Mouse (Mus musculus) kidney, embryonic 14.5 days (tissue): ENCODE measurements around the gene Anapc10. TPM values are rescaled to one million over a fixed set of nuclear protein-coding genes. Genes with fewer than 3 reads are reported as not detected.
"Not testable (repeated sequence)": the region's sequence is repeated elsewhere in the genome, so short reads cannot be mapped to it uniquely, and the experiment has no call there.

Source experiments
- ATAC-seq: fragments of 200-750 bp; cut with Nextera tagmentation; 2 replicates; pipeline ENCODE4 v1.8.0; 2017; ENCODE audit warnings: moderate number of reproducible peaks, mild to moderate bottlenecking, moderate TSS enrichment, moderate library complexity; ENCODE audit not compliant: low FRiP score, low TSS enrichment
- H3K27ac ChIP-seq: fragments of 300-500 bp; sonication (generic); 2 replicates; pipeline ENCODE4 v1.5.1; 2014; ENCODE audit warnings: low read depth, mild to moderate bottlenecking, low read length, moderate library complexity, mixed read lengths
- H3K27me3 ChIP-seq: fragments of 300-500 bp; sonication (generic); 2 replicates; pipeline ENCODE4 v1.6.1; 2014; ENCODE audit warnings: mild to moderate bottlenecking, low read length; ENCODE audit not compliant: control insufficient read depth, insufficient read depth
- H3K36me3 ChIP-seq: fragments of 300-500 bp; sonication (generic); 2 replicates; pipeline ENCODE4 v1.6.1; 2014; ENCODE audit warnings: low read length, mixed read lengths; ENCODE audit not compliant: control insufficient read depth, insufficient read depth
- H3K4me1 ChIP-seq: fragments of 300-500 bp; sonication (generic); 2 replicates; pipeline ENCODE4 v1.6.1; 2014; ENCODE audit warnings: low read length, mixed read lengths; ENCODE audit not compliant: control insufficient read depth, insufficient read depth
- H3K4me2 ChIP-seq: fragments of 300-500 bp; sonication (generic); replicated peaks from 2 replicates; pipeline ENCODE4 v1.6.1; 2014; ENCODE audit warnings: low read depth, mild to moderate bottlenecking, low read length
- H3K4me3 ChIP-seq: fragments of 300-500 bp; sonication (generic); 2 replicates; pipeline ENCODE4 v1.5.1; 2014; ENCODE audit warnings: mild to moderate bottlenecking, low read length
- H3K9ac ChIP-seq: fragments of 300-500 bp; sonication (generic); 2 replicates; pipeline ENCODE4 v1.6.1; 2014; ENCODE audit warnings: low read depth, mild to moderate bottlenecking, low read length, moderate library complexity
- H3K9me3 ChIP-seq: fragments of 300-500 bp; sonication (generic); 2 replicates; pipeline ENCODE4 v1.6.1; 2016; ENCODE audit warnings: low read length; ENCODE audit not compliant: control insufficient read depth
- WGBS: fragments of 180-500 bp; shearing (Covaris S2); extraction: QIAGEN DNeasy Blood & Tissue Kit; methylation state at CpG from one replicate; pipeline ENCODE4 v1.1.7; 2014; 5-methylcytosine and 5-hydroxymethylcytosine counted together
- polyA plus RNA-seq: library from polyadenylated mRNA; unstranded; fragments of >200 nt; fragmentation: Nextera tagmentation; extraction: Ambion mirVana; gene quantifications from 2 replicates; pipeline ENCODE4 v1.2.1, GENCODE M21; 2014

Anapc10 gene
- polyA plus RNA-seq: 38.4 and 54.9 TPM in 2 replicates

DNA sequence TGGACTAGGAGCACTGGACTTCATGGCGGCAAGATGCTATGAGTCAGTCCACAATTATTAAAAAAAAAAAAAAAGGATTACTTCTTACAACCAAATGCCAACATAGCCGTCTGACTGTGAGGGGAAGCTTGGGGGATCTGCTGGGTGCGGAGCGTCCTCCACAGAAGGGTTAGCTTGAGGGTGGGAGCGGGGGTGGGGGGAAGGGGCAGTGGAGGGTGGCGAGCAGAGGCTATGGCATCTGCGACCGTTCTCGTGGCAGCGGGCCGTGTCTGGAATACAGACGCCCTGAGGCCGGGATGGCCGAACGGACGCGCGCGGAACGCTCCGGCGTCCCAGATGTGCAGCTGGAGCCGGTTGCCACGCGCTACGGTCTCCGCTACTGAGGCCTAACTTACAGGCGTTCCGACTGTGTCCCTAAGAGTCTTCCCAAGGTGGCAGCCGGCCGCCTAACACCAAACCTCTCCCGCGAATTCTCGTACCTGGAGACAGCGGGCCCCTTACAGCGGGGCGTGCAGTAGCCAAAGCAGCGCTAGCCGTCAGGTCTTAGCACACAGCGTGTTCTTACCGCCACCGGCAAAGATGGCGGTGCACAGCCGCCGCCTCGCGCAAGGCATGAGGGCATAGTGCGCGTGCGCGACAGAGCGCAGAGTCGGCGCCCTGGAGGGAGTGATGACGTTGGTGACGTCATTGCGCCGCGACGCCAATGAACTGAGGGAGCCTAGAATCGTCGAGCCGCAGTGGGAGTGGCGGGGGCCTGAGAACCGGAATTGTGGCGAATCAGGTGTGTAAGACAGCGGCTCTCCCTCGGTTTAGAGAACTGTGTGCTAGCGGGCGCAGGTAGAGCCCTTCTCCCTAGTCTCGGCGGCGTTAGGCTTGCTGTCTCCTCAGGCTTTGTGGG lies at the start of gene Anapc10, which contains the start of gene Abce1:
Anapc10 (plus strand) TSS at position 757 of the 898 bp plus-strand sequence.
Abce1 (minus strand) TSS at position 677 of the 898 bp plus-strand sequence.
- peak; percentile 98 for ATAC-seq
- no peaks in the 10 kb centered on the region for H3K27me3 ChIP-seq
- 0 out of 2 replicates have a peak, but pooled peaks cover 5% of the 10 kb centered on the region for H3K4me1 ChIP-seq
- no peaks in the 10 kb centered on the region for H3K9me3 ChIP-seq
- peak within 1 kb of the TSS; percentile 99 for H3K4me3 ChIP-seq
- peak within 1 kb of the TSS; percentile 61 for H3K4me2 ChIP-seq
- H3K36me3 ChIP-seq: peaks cover 24% of the 10 kb centered on the region
- H3K9ac ChIP-seq: peak within 1 kb of the TSS; percentile 83
- under 1% methylated on average over 73 of the region's 73 CpGs for WGBS
- peak within 1 kb of the TSS; percentile 88 for H3K27ac ChIP-seq

DNA sequence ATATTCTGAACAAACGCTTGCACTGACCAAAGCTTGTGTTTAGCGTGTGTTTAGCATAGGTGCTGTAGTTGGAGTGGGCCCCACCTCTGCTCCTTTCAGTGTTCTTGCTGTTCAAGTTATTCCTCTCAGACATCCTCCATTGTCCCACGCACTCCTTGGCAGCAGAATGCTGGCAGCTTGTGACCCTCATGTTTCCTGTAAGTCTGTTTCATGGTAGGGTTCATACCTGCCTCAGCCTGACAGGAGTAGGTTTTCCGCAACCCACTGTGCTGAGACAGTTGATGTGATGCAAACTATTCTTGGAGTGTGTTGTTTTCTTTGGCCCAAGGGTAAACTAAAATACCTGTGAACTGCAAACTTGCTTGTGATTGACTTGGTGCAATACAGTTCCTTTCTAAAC lies 35.2 kb upstream of the Anapc10 start:
- H3K4me3 ChIP-seq: no peak overlapping the region
- peaks cover 55% of the 10 kb centered on the region for H3K36me3 ChIP-seq
- no peak overlapping the region for H3K27ac ChIP-seq
- H3K9ac ChIP-seq: no peak overlapping the region
- no peak for ATAC-seq
- H3K9me3 ChIP-seq: no peaks in the 10 kb centered on the region
- 76% methylated on average over 4 of the region's 4 CpGs for WGBS
- no peaks in the 10 kb centered on the region for H3K4me1 ChIP-seq
- H3K4me2 ChIP-seq: no peak overlapping the region
- no peaks in the 10 kb centered on the region for H3K27me3 ChIP-seq

GRCm38 (mm10) chr8:79679005-79679404 lies 32.6 kb upstream of the Anapc10 start:
- H3K9ac ChIP-seq: no peak overlapping the region
- no peak overlapping the region for H3K4me2 ChIP-seq
- no peak overlapping the region for H3K27ac ChIP-seq
- peaks cover 43% of the 10 kb centered on the region for H3K36me3 ChIP-seq
- H3K4me1 ChIP-seq: no peaks in the 10 kb centered on the region
- H3K4me3 ChIP-seq: no peak overlapping the region
- H3K9me3 ChIP-seq: no peaks in the 10 kb centered on the region
- no peaks in the 10 kb centered on the region for H3K27me3 ChIP-seq
- no peak for ATAC-seq
- WGBS: 67% methylated on average over 5 of the region's 5 CpGs

- H3K4me2 ChIP-seq: peak overlapping the region; percentile 58
- H3K9me3 ChIP-seq, ATAC-seq, H3K9ac ChIP-seq, H3K27me3 ChIP-seq, H3K4me1 ChIP-seq, H3K27ac ChIP-seq: not testable (repeated sequence)
- WGBS: 42% methylated on average over 10 of the region's 10 CpGs
- H3K36me3 ChIP-seq: peaks cover 45% of the 10 kb centered on the region
- H3K4me3 ChIP-seq: peak overlapping the region; percentile 37; the same call in 1 of the 2 replicates
Measured at GRCm38 (mm10) chr8:79680083-79680482, 31.5 kb upstream of the Anapc10 start.

GRCm38 (mm10) chr8:79680555-79680954 lies 31.1 kb upstream of the Anapc10 start:
- WGBS: 8% methylated on average over 32 of the region's 34 CpGs
- H3K9ac ChIP-seq: peak overlapping the region; percentile 38; the same call in 1 of the 2 replicates

DNA sequence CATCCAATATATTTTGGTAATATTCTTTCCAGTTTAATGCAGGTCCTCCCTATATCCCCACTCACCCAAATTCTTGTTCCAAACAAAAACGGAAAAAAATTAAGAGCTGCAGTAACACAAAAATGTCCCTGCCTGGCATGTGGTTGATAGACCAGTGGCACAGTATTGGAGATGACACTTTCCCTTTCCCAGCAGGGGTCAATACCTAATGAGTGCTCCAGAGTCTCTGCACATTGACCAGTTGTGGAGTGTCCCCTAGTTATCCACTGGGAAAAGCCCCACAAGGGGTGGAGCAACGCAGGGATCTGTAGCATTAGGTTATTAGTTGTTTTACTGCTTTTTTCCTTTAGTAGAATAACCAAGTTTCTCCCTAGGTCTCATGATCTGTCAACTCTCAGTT lies 30.7 kb upstream of the Anapc10 start:
- Histone ChIP-seq H3K4me3 (peak overlapping the region; percentile 37), H3K9me3 (no peaks in the 10 kb centered on the region), H3K27me3 (no peaks in the 10 kb centered on the region), H3K36me3 (peaks cover 47% of the 10 kb centered on the region), H3K4me2 (peak overlapping the region; percentile 58), H3K4me1 (no peaks in the 10 kb centered on the region), H3K9ac (peak overlapping the region; percentile 38; the same call in 1 of the 2 replicates), H3K27ac (no peak overlapping the region)
- 36% methylated on average over 2 of the region's 2 CpGs for WGBS
- ATAC-seq: peak; percentile 70; the same call in 1 of the 2 replicates

More at GRCm38 (mm10) chr8:79680555-79680954, 31.1 kb upstream of the Anapc10 start:
- Histone ChIP-seq H3K9me3 (no peaks in the 10 kb centered on the region), H3K4me2 (peak overlapping the region; percentile 58), H3K36me3 (peaks cover 47% of the 10 kb centered on the region), H3K4me3 (peak overlapping the region; percentile 37), H3K27me3 (no peaks in the 10 kb centered on the region), H3K4me1 (no peaks in the 10 kb centered on the region), H3K27ac (no peak overlapping the region)
- peak; percentile 88 for ATAC-seq

GRCm38 (mm10) chr8:79685927-79686326 lies 25.7 kb upstream of the Anapc10 start:
- H3K9ac ChIP-seq, H3K4me2 ChIP-seq, ATAC-seq, H3K27me3 ChIP-seq, H3K4me1 ChIP-seq, H3K4me3 ChIP-seq, H3K27ac ChIP-seq, H3K9me3 ChIP-seq: not testable (repeated sequence)
- 95% methylated on average over 3 of the region's 5 CpGs for WGBS
- H3K36me3 ChIP-seq: peaks cover 79% of the 10 kb centered on the region

DNA sequence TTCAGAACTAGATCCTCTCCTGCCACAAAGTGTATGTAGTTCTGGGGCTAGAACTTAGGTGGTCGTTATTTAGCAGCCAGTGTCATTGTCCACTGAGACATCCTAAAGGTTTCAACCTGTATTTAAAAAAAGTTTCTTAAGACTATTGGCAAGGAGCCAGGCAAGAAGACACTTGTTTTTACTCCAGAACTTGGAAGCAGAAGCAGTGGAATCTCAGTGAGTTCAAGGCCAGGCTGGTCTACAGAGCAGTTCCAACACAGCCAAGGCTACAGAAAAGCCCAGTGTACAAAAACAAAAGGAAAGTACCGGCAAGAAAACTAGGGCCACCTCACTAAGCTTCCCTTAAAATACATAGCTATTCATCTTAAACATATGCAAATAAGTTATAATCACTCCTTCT lies 19.1 kb upstream of the Anapc10 start:
- peaks cover 78% of the 10 kb centered on the region for H3K36me3 ChIP-seq
- ATAC-seq: no peak
- H3K27ac ChIP-seq: no peak overlapping the region
- no peak overlapping the region for H3K9ac ChIP-seq
- WGBS: 91% methylated on average over 2 of the region's 2 CpGs
- H3K4me3 ChIP-seq: no peak overlapping the region
- H3K9me3 ChIP-seq: no peaks in the 10 kb centered on the region
- no peak overlapping the region for H3K4me2 ChIP-seq
- H3K4me1 ChIP-seq: no peaks in the 10 kb centered on the region
- H3K27me3 ChIP-seq: no peaks in the 10 kb centered on the region

DNA sequence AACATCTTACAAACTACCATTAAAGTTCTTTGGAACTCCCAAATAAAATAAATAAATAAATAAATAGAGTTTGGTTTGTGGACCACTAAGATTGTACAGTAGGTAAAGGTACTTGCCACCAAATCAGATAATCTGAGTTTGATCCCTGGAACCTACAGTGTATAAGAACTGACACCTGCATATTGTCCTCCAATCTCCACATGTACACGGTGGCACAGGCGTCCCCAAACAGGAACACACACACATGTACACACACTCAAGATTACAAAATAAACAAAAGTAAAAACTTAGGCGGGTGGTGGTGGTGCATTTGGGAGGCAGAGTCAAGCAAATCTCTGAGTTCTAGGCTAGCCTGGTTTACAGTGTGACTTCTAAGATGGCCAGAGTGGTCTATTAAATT lies 4.9 kb upstream of the Anapc10 start:
- Histone ChIP-seq H3K27ac (no peak overlapping the region), H3K27me3 (no peaks in the 10 kb centered on the region), H3K4me2 (no peak overlapping the region), H3K4me1 (no peaks in the 10 kb centered on the region), H3K36me3 (peaks cover 52% of the 10 kb centered on the region), H3K9me3 (no peaks in the 10 kb centered on the region), H3K9ac (no peak overlapping the region), H3K4me3 (no peak overlapping the region)
- no peak for ATAC-seq
- WGBS: 99% methylated on average over 3 of the region's 3 CpGs
